Mouse (Mus musculus): ENCODE data around the gene Camkmt.

DNA sequence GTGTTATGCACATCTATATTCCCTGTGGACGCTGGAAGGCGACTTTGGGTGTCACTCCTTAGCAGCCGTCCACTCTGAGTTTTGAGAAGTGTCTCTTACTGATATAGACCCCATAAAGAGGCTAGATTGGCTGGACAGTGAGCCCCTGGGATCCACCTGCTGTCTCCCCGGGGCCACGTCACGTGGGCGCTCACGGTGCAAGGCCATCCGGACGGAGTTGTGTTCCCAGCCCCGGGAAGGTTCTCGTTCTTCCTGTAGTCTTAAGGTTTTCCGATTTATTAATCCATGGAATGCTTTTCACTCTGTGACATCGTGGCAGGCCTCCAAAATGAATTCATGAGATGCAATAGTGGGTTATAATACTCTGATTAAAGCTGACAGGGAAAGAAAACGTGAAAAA, 108.4 kb downstream of the Camkmt start:
- TF ChIP-seq CTCF (IDR thresholded peaks at IDR 0.05; ENCODE audit: extremely low read depth, insufficient read depth, insufficient read length, insufficient replicate concordance) (no peak), POLR2A (IDR thresholded peaks at IDR 0.05; ENCODE audit: low read depth, low read length) (no peak)
